Mouse (Mus musculus): Measurements from ENCODE around the gene Ifitm2. TPM values are rescaled to one million over a fixed set of nuclear protein-coding genes. Genes with fewer than 3 reads are reported as not detected.
"Not testable (repeated sequence)": the region's sequence is repeated elsewhere in the genome, so short reads cannot be mapped to it uniquely, and the experiment has no call there.

The Ifitm2 gene
- polyA plus RNA-seq, 1 experiment = 986 TPM

GRCm38 (mm10) chr7:140968710-140969109 lies 12.9 kb upstream of the Ifitm2 start:
- DNase-seq (ENCODE audit: low read depth) = not testable (repeated sequence)

GRCm38 (mm10) chr7:140967862-140968591 lies 12.2 kb upstream of the Ifitm2 start:
- no peak for DNase-seq (ENCODE audit: low read depth)

- DNase-seq (ENCODE audit: low read depth) = no peak
Measured at GRCm38 (mm10) chr7:140966921-140967320, 11.1 kb upstream of the Ifitm2 start, which contains the start of gene Ifitm1. Ifitm1 (plus strand) TSS chr7:140967221.

- no peak for DNase-seq (ENCODE audit: low read depth)
Measured at GRCm38 (mm10) chr7:140962733-140963132, 6.9 kb upstream of the Ifitm2 start.

GRCm38 (mm10) chr7:140961416-140961815 lies 5.6 kb upstream of the Ifitm2 start:
- DNase-seq (ENCODE audit: low read depth) = no peak

GRCm38 (mm10) chr7:140960026-140960425 lies 4.2 kb upstream of the Ifitm2 start:
- DNase-seq (ENCODE audit: low read depth) = no peak

GRCm38 (mm10) chr7:140959181-140959901 lies 3.6 kb upstream of the Ifitm2 start:
- peak; percentile 74 for DNase-seq (ENCODE audit: low read depth)

GRCm38 (mm10) chr7:140956556-140956869 lies 726 bp upstream of the Ifitm2 start:
- DNase-seq (ENCODE audit: low read depth) = no peak

GRCm38 (mm10) chr7:140955342-140955741 lies 445 bp downstream of the Ifitm2 start:
- DNase-seq (ENCODE audit: low read depth) = no peak

GRCm38 (mm10) chr7:140954733-140955071 lies 1.1 kb downstream of the Ifitm2 start:
- DNase-seq (ENCODE audit: low read depth) = no peak

- no peak for DNase-seq (ENCODE audit: low read depth)
Measured at GRCm38 (mm10) chr7:140953800-140954732, 1.7 kb downstream of the Ifitm2 start.

- no peak for DNase-seq (ENCODE audit: low read depth)
Measured at GRCm38 (mm10) chr7:140953133-140953532, 2.7 kb downstream of the Ifitm2 start.

- DNase-seq (ENCODE audit: low read depth) = no peak
Measured at GRCm38 (mm10) chr7:140952441-140952840, 3.3 kb downstream of the Ifitm2 start.

- DNase-seq (ENCODE audit: low read depth) = no peak
Measured at GRCm38 (mm10) chr7:140951765-140952164, 4.0 kb downstream of the Ifitm2 start.

- DNase-seq (ENCODE audit: low read depth) = no peak
Measured at GRCm38 (mm10) chr7:140951051-140951450, 4.7 kb downstream of the Ifitm2 start.

- DNase-seq (ENCODE audit: low read depth) = no peak
Measured at GRCm38 (mm10) chr7:140949824-140950530, 5.8 kb downstream of the Ifitm2 start, which contains the start of gene Ifitm5. Ifitm5 (minus strand) TSS chr7:140950291.

GRCm38 (mm10) chr7:140949255-140949654 lies 6.5 kb downstream of the Ifitm2 start:
- DNase-seq (ENCODE audit: low read depth) = no peak

- DNase-seq (ENCODE audit: low read depth) = no peak
Measured at GRCm38 (mm10) chr7:140948161-140948560, 7.6 kb downstream of the Ifitm2 start.

GRCm38 (mm10) chr7:140946980-140947379 lies 8.8 kb downstream of the Ifitm2 start:
- DNase-seq (ENCODE audit: low read depth) = no peak

GRCm38 (mm10) chr7:140946311-140946710 lies 9.5 kb downstream of the Ifitm2 start:
- no peak for DNase-seq (ENCODE audit: low read depth)

- DNase-seq (ENCODE audit: low read depth) = no peak
Measured at GRCm38 (mm10) chr7:140945247-140945646, 10.5 kb downstream of the Ifitm2 start.

- no peak for DNase-seq (ENCODE audit: low read depth)
Measured at GRCm38 (mm10) chr7:140944236-140944635, 11.6 kb downstream of the Ifitm2 start.

All from gonadal fat pad, adult 2 months (tissue).